Mouse (Mus musculus) intestine, embryonic 16.5 days (tissue): ENCODE measurements around the gene Olfr1043. TPM values are rescaled to one million over a fixed set of nuclear protein-coding genes. Genes with fewer than 3 reads are reported as not detected.
"Not testable (repeated sequence)": the region's sequence is repeated elsewhere in the genome, so short reads cannot be mapped to it uniquely, and the experiment has no call there.

Experiments used
- ATAC-seq: fragments of 200-750 bp; cut with Nextera tagmentation; 2 replicates; pipeline ENCODE4 v1.8.0; 2017; ENCODE audit warnings: moderate TSS enrichment, moderate library complexity
- H3K27ac ChIP-seq: fragments of 300-500 bp; sonication (generic); 2 replicates; pipeline ENCODE4 v1.5.1; 2014; ENCODE audit warnings: mild to moderate bottlenecking, low read length
- H3K27me3 ChIP-seq: fragments of 300-500 bp; sonication (generic); replicated peaks from 2 replicates; pipeline ENCODE4 v1.6.1; 2014; ENCODE audit warnings: low read length, control low read depth, mixed read lengths; ENCODE audit not compliant: control insufficient read depth, insufficient read depth
- H3K36me3 ChIP-seq: fragments of 300-500 bp; sonication (generic); 2 replicates; pipeline ENCODE4 v1.6.1; 2014; ENCODE audit warnings: low read length, control low read depth; ENCODE audit not compliant: control insufficient read depth, insufficient read depth
- H3K4me1 ChIP-seq: fragments of 300-500 bp; sonication (generic); 2 replicates; pipeline ENCODE4 v1.6.1; 2014; ENCODE audit warnings: low read length, control low read depth, mixed read lengths; ENCODE audit not compliant: control insufficient read depth, insufficient read depth
- H3K4me2 ChIP-seq: fragments of 300-500 bp; sonication (generic); 2 replicates; pipeline ENCODE4 v1.6.1; 2014; ENCODE audit warnings: low read depth, low read length, control low read depth
- H3K4me3 ChIP-seq: fragments of 300-500 bp; sonication (generic); 2 replicates; pipeline ENCODE4 v1.5.1; 2014; ENCODE audit warnings: mild to moderate bottlenecking, low read length
- H3K9ac ChIP-seq: fragments of 300-500 bp; sonication (generic); 2 replicates; pipeline ENCODE4 v1.6.1; 2014; ENCODE audit warnings: low read depth, low read length
- H3K9me3 ChIP-seq: fragments of 300-500 bp; sonication (generic); 2 replicates; pipeline ENCODE4 v1.6.1; 2016; ENCODE audit warnings: low read length, control low read depth; ENCODE audit not compliant: control insufficient read depth
- WGBS: fragments of 180-500 bp; shearing (Covaris S2); extraction: QIAGEN DNeasy Blood & Tissue Kit; methylation state at CpG from one replicate; pipeline ENCODE4 v1.1.7; 2014; 5-methylcytosine and 5-hydroxymethylcytosine counted together
- polyA plus RNA-seq: library from polyadenylated mRNA; unstranded; fragments of >200 nt; fragmentation: Nextera tagmentation; extraction: Ambion mirVana; gene quantifications from 2 replicates; pipeline ENCODE4 v1.2.1, GENCODE M21; 2015

Gene Olfr1043
- not detected in 2 replicates for polyA plus RNA-seq

DNA sequence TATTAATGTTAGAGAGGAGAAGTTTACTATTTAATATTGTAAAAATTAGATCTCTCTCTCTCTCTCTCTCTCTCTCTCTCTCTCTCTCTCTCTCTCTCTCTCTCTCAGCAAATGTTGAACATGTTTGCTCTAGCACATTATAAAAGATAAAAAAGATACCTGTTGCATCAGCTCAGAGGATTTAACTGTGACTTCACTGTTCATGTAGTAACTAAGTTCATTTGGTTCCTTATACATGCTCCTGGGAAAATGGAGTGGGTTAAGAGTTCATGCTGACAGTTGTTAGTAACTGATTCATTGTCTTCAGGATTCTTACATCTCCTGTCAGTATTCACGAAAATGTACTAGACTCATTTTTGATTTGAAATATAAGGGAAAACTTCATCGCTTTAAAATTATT, at the start of gene Olfr1043:
Gene Olfr1043 (minus strand): TSS at position 101 of the 400 bp plus-strand sequence.
- Histone ChIP-seq H3K27me3 (no peaks in the 10 kb centered on the region), H3K4me3 (no peak within 1 kb of the TSS), H3K4me1 (no peaks in the 10 kb centered on the region), H3K9me3 (no peaks in the 10 kb centered on the region), H3K36me3 (no peaks in the 10 kb centered on the region), H3K4me2 (no peak within 1 kb of the TSS), H3K27ac (no peak within 1 kb of the TSS), H3K9ac (no peak within 1 kb of the TSS)
- no peak for ATAC-seq
- WGBS: 78% methylated on average over 2 of the region's 2 CpGs

DNA sequence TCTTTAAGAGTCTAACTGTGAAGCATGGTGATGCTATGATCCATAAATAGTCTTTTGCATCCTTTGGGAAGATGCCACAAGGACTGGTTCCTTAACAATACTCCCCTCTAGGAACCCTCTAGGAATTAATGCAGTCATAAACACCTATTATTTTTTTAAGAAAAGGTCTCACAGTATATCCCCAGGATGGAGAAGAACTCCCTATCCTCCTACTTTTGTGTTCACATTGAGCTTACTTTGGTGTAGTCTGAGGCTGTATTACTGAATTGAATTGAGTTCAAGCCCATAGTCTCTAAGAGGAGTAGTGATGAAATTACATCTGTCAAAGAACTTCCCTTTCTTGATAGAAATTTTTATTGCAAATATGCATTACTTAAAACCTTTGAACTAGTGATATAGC, 35.6 kb upstream of the Olfr1043 start, which contains the start of gene Olfr1045:
Gene Olfr1045 (minus strand): TSS at position 101 of the 400 bp plus-strand sequence.
- H3K4me2 ChIP-seq: no peak within 1 kb of the TSS
- H3K9me3 ChIP-seq: no peaks in the 10 kb centered on the region
- no peak within 1 kb of the TSS for H3K27ac ChIP-seq
- H3K36me3 ChIP-seq: no peaks in the 10 kb centered on the region
- ATAC-seq: no peak
- no peaks in the 10 kb centered on the region for H3K27me3 ChIP-seq
- no peak within 1 kb of the TSS for H3K4me3 ChIP-seq
- H3K4me1 ChIP-seq: no peaks in the 10 kb centered on the region
- no peak within 1 kb of the TSS for H3K9ac ChIP-seq

- no peak for ATAC-seq
- no peaks in the 10 kb centered on the region for H3K36me3 ChIP-seq
- H3K4me3 ChIP-seq: no peak overlapping the region
- 47% methylated on average over 1 of the region's 1 CpGs for WGBS
- H3K27ac ChIP-seq: no peak overlapping the region
- no peaks in the 10 kb centered on the region for H3K27me3 ChIP-seq
- no peak overlapping the region for H3K9ac ChIP-seq
- no peak overlapping the region for H3K4me2 ChIP-seq
- no peaks in the 10 kb centered on the region for H3K4me1 ChIP-seq
- no peaks in the 10 kb centered on the region for H3K9me3 ChIP-seq
These were observed 28.5 kb upstream of the Olfr1043 start for GRCm38 (mm10) chr2:86195863-86196262.

DNA sequence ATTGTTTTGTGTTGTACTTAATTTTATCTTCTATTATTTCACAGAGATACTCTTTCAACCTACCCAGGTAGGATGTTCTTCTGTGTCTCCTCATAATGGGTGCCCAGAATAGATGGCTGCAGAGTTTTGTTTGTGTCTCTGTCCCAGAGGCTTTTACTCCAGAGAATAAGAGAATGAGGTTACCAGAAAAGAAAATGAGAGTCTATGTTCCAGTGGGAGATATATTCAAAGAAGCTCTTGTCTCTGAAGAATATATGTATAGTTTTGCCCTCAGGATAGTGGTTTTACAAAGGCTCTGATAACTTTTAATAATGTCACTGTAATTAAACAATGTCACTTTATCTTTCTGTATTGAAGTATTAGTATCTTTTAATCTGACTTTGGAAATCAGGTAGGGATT, 18.3 kb upstream of the Olfr1043 start, which contains the start of gene Olfr52:
Gene Olfr52 (minus strand): TSS at position 101 of the 400 bp plus-strand sequence.
- H3K9me3 ChIP-seq: no peaks in the 10 kb centered on the region
- no peaks in the 10 kb centered on the region for H3K27me3 ChIP-seq
- no peaks in the 10 kb centered on the region for H3K4me1 ChIP-seq
- no peak within 1 kb of the TSS for H3K4me3 ChIP-seq
- H3K9ac ChIP-seq: no peak within 1 kb of the TSS
- H3K36me3 ChIP-seq: no peaks in the 10 kb centered on the region
- ATAC-seq: no peak
- no peak within 1 kb of the TSS for H3K27ac ChIP-seq
- no peak within 1 kb of the TSS for H3K4me2 ChIP-seq

GRCm38 (mm10) chr2:86179950-86180349, 12.6 kb upstream of the Olfr1043 start:
- H3K4me1 ChIP-seq: no peaks in the 10 kb centered on the region
- H3K27me3 ChIP-seq: no peaks in the 10 kb centered on the region
- H3K4me3 ChIP-seq: no peak overlapping the region
- no peaks in the 10 kb centered on the region for H3K9me3 ChIP-seq
- 78% methylated on average over 3 of the region's 3 CpGs for WGBS
- no peak overlapping the region for H3K4me2 ChIP-seq
- no peak overlapping the region for H3K27ac ChIP-seq
- no peak overlapping the region for H3K9ac ChIP-seq
- no peaks in the 10 kb centered on the region for H3K36me3 ChIP-seq
- ATAC-seq: no peak

GRCm38 (mm10) chr2:86177720-86178119, 10.4 kb upstream of the Olfr1043 start, which contains the start of gene Olfr1044:
TSS of gene Olfr1044 (minus strand) at chr2:86177820.
- H3K36me3 ChIP-seq: no peaks in the 10 kb centered on the region
- ATAC-seq: no peak

DNA sequence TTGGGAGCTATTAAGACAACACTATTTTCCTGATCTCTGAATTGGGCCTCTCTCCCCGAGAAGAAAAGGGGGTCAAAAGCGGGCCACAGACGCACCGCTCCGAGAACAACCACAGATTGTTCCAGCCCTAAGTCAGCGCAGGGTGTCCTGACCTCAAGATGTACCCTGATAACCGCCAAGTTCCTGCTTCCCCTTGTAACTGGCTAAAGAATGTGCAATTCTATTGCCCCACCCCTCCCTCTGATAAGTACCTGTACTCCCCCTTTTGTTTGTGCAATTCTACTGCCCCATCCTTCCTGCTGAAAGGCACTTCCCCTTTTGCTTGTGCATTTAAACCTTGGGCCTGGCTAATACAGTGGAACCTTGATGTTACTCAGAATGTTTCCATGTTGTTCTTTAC, 8.1 kb upstream of the Olfr1043 start:
- not testable (repeated sequence) for H3K4me2 ChIP-seq, H3K4me3 ChIP-seq, H3K27me3 ChIP-seq, H3K36me3 ChIP-seq, H3K9me3 ChIP-seq, H3K4me1 ChIP-seq, H3K27ac ChIP-seq, H3K9ac ChIP-seq, ATAC-seq
- 91% methylated on average over 7 of the region's 7 CpGs for WGBS

More at GRCm38 (mm10) chr2:86177720-86178119, 10.4 kb upstream of the Olfr1043 start, which contains the start of gene Olfr1044:
- no peak within 1 kb of the TSS for H3K9ac ChIP-seq
- no peak within 1 kb of the TSS for H3K4me2 ChIP-seq
- no peaks in the 10 kb centered on the region for H3K4me1 ChIP-seq
- H3K27me3 ChIP-seq: no peaks in the 10 kb centered on the region
- H3K9me3 ChIP-seq: no peaks in the 10 kb centered on the region
- H3K4me3 ChIP-seq: no peak within 1 kb of the TSS
- H3K27ac ChIP-seq: no peak within 1 kb of the TSS

DNA sequence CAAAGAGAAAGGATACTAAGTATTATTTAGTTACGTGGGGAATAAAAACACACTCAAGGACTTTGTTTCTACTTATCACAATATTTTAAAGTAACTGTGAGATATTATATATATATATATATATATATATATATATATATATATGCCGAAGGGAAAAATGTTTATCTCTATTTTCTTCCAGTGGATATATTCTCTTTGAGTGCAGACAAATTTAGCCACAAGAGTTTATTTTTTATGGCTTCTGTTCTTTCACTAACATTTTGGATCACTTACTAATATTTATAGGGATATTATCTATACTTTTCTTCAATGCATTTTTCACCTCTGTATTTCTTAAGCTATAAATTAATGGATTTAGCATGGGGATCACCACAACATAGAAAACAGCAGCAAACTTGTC, 5.6 kb downstream of the Olfr1043 start, which contains the start of gene Olfr1042:
Gene Olfr1042 (minus strand): TSS at position 101 of the 400 bp plus-strand sequence.
- WGBS: 84% methylated on average over 2 of the region's 2 CpGs
- H3K9ac ChIP-seq: no peak within 1 kb of the TSS
- H3K4me3 ChIP-seq: no peak within 1 kb of the TSS
- no peak for ATAC-seq
- no peak within 1 kb of the TSS for H3K27ac ChIP-seq
- no peaks in the 10 kb centered on the region for H3K4me1 ChIP-seq
- no peaks in the 10 kb centered on the region for H3K27me3 ChIP-seq
- no peaks in the 10 kb centered on the region for H3K36me3 ChIP-seq
- no peak within 1 kb of the TSS for H3K4me2 ChIP-seq
- no peaks in the 10 kb centered on the region for H3K9me3 ChIP-seq

DNA sequence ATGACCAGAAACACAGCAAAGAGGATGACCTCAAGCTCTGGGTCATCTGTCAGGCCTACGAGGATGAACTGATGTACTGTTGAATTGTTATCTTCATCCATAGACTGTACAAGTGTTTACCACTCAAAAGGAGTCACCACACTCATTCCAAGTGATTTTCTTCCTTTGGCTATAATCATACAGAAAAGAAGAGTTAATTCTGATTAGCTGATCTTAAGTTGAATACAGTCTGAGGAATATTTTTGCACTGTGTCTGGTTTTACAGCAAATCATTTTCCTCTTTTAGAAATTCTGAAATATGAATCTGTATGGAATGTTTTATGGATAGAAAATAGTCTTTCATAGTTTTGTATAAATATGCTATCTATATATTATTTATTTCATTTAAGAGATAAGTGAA, 20.7 kb downstream of the Olfr1043 start, which contains the start of gene Olfr1040:
Gene Olfr1040 (minus strand): TSS at position 101 of the 400 bp plus-strand sequence.
- Histone ChIP-seq H3K4me2 (no peak within 1 kb of the TSS), H3K36me3 (no peaks in the 10 kb centered on the region), H3K9ac (no peak within 1 kb of the TSS), H3K4me3 (no peak within 1 kb of the TSS), H3K9me3 (no peaks in the 10 kb centered on the region), H3K4me1 (no peaks in the 10 kb centered on the region), H3K27me3 (no peaks in the 10 kb centered on the region), H3K27ac (no peak within 1 kb of the TSS)
- ATAC-seq: no peak
- WGBS: 78% methylated on average over 1 of the region's 1 CpGs

DNA sequence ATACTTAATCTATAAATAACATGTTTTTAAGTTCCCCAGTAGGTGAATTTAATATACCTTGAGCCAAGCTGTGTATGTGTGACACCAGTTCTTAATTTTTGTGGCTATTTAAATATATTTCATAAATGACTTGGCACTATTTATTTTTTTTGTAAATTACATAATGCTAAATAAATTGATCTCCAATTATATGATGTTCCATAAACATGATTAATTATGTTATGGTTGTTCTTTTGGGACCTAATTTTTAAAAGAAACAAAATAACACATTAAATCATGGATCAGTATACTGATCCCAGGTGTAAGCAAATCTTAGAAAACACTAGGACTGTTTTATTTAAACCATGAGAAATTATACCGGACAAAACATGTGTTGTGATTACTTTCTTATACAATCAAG, 31.5 kb downstream of the Olfr1043 start, which contains the start of gene Olfr1039:
Gene Olfr1039 (minus strand): TSS at position 101 of the 400 bp plus-strand sequence.
- no peak within 1 kb of the TSS for H3K27ac ChIP-seq
- no peaks in the 10 kb centered on the region for H3K4me1 ChIP-seq
- H3K9me3 ChIP-seq: no peaks in the 10 kb centered on the region
- no peak within 1 kb of the TSS for H3K4me2 ChIP-seq
- WGBS: 92% methylated on average over 1 of the region's 1 CpGs
- no peak within 1 kb of the TSS for H3K9ac ChIP-seq
- no peak within 1 kb of the TSS for H3K4me3 ChIP-seq
- H3K27me3 ChIP-seq: no peaks in the 10 kb centered on the region
- no peaks in the 10 kb centered on the region for H3K36me3 ChIP-seq
- no peak for ATAC-seq
